Mouse (Mus musculus): ENCODE data around the gene D430041D05Rik. TPM values are rescaled to one million over a fixed set of nuclear protein-coding genes. Genes with fewer than 3 reads are reported as not detected.
A peak's percentile ranks its signal among the peaks of the same experiment; 100 is the strongest.

The D430041D05Rik gene
- total and polyA plus RNA-seq, 2 experiments from 2014 or later, result 7.9 to 47.6 TPM

DNA sequence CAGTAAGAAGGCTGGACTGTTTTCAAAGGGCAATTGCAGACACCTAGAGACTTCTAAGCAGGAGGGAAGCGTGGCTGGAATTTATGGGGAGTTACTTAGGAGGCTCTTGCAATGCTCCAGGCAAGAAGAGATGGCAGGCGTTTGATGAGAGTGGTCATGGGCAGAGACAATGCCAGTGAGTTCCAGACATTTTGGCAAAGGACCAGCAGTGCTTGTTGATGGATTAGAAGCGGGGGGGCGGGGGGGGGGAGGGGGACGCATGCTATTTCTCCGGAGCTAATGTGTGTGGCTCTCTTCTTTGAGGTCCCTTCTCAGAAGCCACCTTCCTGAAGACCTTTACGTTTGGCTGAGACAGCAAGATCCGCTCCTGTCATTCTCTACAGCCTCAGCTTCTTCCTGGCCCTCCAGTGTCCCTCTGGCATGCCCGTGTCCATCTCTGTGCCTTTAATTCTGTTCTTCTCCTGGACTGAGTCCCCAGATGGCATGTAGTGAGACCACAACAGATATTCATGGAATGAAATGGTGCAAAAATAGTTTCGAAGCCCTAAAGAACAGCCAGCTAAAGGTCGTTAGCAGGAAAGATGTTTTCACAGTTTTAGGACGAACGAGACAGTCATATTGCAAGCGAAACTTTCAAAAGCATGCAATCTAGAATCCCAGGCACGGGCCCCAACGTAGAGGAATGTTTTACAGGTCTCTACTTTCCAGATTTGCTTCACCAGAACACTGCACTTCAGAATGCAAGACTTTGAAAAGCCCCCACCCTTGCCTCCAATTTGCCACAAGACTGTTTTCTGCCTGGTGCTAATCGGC is 234.4 kb downstream of the D430041D05Rik start:
- no peak overlapping the region for H3K4me3 ChIP-seq (ENCODE audit: low read depth, low read length)
- WGBS, result 64% methylated on average over 16 of the region's 17 CpGs
- no peak for TF ChIP-seq CTCF (IDR thresholded peaks at IDR 0.05)
- ATAC-seq (ENCODE audit: low FRiP score) (no peak), DNase-seq (ENCODE audit: low spot score) (peak; percentile 69)
- no peak overlapping the region for H3K27ac ChIP-seq (ENCODE audit: low read depth, low read length)
- H3K9me3 ChIP-seq (ENCODE audit: low read length), result no peaks in the 10 kb centered on the region
- peaks cover 4% of the 10 kb centered on the region for H3K36me3 ChIP-seq (ENCODE audit: insufficient read depth, low read length)
- no peaks in the 10 kb centered on the region for H3K4me1 ChIP-seq (ENCODE audit: insufficient read depth, low read length)
- no peaks in the 10 kb centered on the region for H3K27me3 ChIP-seq (ENCODE audit: insufficient read depth, low read length)
- no peak overlapping the region for H3K4me2 ChIP-seq (ENCODE audit: low read depth, low read length, poor library complexity, severe bottlenecking)
- H3K9ac ChIP-seq (replicated peaks; ENCODE audit: low read length, poor library complexity, severe bottlenecking), result no peak overlapping the region

DNA sequence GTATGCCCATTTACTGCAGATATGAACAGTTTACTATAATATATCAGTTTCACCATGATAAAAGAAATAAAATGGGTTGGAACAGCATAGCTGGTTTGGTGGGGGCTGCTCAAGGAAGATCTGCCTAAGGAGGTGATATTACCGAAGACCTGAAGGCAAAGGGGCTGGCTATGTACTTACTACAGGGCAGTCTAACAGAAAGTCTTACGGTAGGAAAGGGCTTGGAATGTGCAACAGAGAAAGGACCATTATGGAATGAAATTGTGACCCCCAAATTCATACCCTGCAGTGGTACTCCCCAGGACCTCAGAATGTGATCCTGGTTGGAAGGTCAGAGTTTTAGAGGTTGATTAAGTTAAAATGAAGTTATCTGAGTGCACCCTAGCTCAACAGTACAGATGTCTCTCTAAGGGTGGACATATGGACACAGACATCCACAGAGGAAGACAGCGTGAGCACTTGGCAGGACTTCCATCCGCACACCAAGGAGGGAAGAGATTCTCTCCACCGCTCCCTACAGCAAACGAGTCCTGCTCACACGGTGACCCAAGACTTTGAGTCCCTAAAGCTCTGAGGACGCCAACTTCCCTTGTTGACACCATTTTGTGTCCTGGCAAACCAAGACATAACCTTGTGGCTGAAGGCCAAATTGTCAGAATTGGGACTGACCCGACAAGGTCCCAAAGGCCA is 235.2 kb downstream of the D430041D05Rik start:
- Histone ChIP-seq H3K9ac (replicated peaks; ENCODE audit: low read length, poor library complexity, severe bottlenecking) (no peak overlapping the region), H3K9me3 (ENCODE audit: low read length) (no peaks in the 10 kb centered on the region), H3K36me3 (ENCODE audit: insufficient read depth, low read length) (peaks cover 4% of the 10 kb centered on the region), H3K4me2 (ENCODE audit: low read depth, low read length, poor library complexity, severe bottlenecking) (no peak overlapping the region), H3K27ac (ENCODE audit: low read depth, low read length) (no peak overlapping the region), H3K4me3 (ENCODE audit: low read depth, low read length) (no peak overlapping the region), H3K27me3 (ENCODE audit: insufficient read depth, low read length) (no peaks in the 10 kb centered on the region), H3K4me1 (ENCODE audit: insufficient read depth, low read length) (no peaks in the 10 kb centered on the region)
- no peak for TF ChIP-seq CTCF (IDR thresholded peaks at IDR 0.05)
- no peak for ATAC-seq (ENCODE audit: low FRiP score)
- WGBS, result 82% methylated on average over 9 of the region's 9 CpGs
- DNase-seq (ENCODE audit: low spot score), result no peak

DNA sequence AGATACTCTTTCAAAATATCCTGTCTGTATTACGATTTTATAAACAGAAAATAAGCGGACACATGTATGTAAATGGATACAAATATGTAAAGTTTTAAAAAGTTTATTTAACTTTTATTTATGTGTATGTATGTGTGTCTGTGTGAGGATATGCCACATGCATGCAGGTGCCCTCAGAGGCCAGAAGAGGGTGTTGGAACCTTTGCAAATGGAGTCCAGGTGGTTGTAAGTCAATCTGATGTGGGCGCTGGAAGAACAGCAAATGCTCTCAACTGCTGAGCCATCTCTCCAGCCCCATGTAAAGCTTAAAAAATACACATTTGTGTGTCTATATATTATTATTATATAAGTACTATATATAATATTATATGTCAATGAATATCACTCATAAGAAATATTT is 237.4 kb downstream of the D430041D05Rik start:
- H3K27ac ChIP-seq (ENCODE audit: low read depth, low read length), result no peak overlapping the region
- no peaks in the 10 kb centered on the region for H3K27me3 ChIP-seq (ENCODE audit: insufficient read depth, low read length)
- no peaks in the 10 kb centered on the region for H3K4me1 ChIP-seq (ENCODE audit: insufficient read depth, low read length)
- peak; percentile 24 for TF ChIP-seq CTCF (IDR thresholded peaks at IDR 0.05)
- 94% methylated on average over 3 of the region's 3 CpGs for WGBS
- ATAC-seq (ENCODE audit: low FRiP score) (no peak), DNase-seq (ENCODE audit: low spot score) (no peak)
- no peak overlapping the region for H3K4me2 ChIP-seq (ENCODE audit: low read depth, low read length, poor library complexity, severe bottlenecking)
- no peak overlapping the region for H3K9ac ChIP-seq (replicated peaks; ENCODE audit: low read length, poor library complexity, severe bottlenecking)
- H3K36me3 ChIP-seq (ENCODE audit: insufficient read depth, low read length), result no peaks in the 10 kb centered on the region; the same call in 1 of the 2 replicates
- no peaks in the 10 kb centered on the region for H3K9me3 ChIP-seq (ENCODE audit: low read length)
- H3K4me3 ChIP-seq (ENCODE audit: low read depth, low read length), result no peak overlapping the region

DNA sequence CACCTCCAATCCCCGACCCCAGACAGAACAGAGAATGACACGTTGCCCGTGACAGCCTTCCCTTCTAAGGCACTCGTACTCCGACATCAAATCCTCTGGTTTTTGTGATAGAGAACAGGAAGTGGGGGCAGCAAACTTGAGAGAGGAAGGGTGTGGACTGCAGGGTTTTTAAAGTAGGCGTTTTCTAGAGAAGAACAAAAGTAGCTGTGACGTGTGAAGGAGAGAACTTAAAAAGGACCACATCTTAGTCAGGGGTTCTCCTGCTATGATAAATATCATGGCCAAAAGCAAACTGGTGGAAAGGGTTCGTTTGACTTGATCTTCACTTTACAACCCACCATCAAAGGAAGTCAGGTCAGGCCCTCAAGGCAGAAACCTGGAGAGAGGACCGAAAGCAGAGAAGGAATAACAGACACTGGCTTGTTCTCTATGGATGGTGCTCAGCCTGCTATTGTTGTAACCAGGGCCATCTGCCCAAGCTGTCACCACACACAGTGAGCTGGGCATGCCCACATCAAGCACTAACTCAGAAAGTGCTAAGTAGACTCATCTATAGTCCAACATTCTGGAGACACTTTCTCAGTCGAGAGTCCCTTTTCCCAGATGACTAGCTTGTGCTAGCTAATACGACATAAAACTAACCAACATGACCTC is 238.0 kb downstream of the D430041D05Rik start:
- TF ChIP-seq CTCF (IDR thresholded peaks at IDR 0.05), result no peak
- DNase-seq (ENCODE audit: low spot score) (no peak), ATAC-seq (ENCODE audit: low FRiP score) (no peak)
- 73% methylated on average over 11 of the region's 11 CpGs for WGBS
- Histone ChIP-seq H3K4me3 (ENCODE audit: low read depth, low read length) (no peak overlapping the region), H3K9me3 (ENCODE audit: low read length) (no peaks in the 10 kb centered on the region), H3K9ac (replicated peaks; ENCODE audit: low read length, poor library complexity, severe bottlenecking) (no peak overlapping the region), H3K36me3 (ENCODE audit: insufficient read depth, low read length) (no peaks in the 10 kb centered on the region; the same call in 1 of the 2 replicates), H3K4me2 (ENCODE audit: low read depth, low read length, poor library complexity, severe bottlenecking) (no peak overlapping the region), H3K4me1 (ENCODE audit: insufficient read depth, low read length) (no peaks in the 10 kb centered on the region), H3K27ac (ENCODE audit: low read depth, low read length) (no peak overlapping the region), H3K27me3 (ENCODE audit: insufficient read depth, low read length) (no peaks in the 10 kb centered on the region)

DNA sequence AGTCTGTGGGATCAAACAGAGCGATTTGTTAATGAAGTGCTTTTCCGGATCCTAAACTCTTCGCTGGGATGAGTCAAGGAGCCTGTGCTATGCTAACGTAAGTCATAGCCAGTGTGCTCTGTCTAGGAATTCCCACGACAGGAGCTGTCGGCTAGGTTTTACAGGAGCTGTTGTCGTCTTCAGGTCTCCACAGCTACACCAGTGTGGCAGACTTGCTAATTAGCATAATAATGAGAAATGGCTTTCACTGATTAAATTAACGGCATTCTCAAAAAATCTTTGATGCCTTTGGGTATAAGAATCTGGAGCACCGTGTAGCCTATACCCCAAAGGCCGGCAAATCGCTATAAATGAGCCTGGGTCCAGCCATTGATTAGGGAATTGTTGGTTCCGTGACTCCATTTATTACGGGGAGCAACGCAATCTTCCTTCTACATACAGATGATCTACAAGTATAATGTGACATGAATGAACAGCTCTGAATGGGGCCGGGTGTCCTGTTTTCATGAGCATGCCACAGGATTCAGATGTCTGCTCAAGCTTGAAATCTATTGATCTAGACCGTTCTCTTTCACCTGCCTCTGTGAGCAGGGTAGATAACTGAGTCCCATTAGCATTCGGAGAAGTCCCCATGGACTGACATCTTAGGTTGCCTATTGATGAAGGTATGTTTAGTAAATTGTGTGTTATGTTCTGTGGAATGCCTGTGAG is 242.5 kb downstream of the D430041D05Rik start:
- no peak overlapping the region for H3K4me3 ChIP-seq (ENCODE audit: low read depth, low read length)
- no peaks in the 10 kb centered on the region for H3K9me3 ChIP-seq (ENCODE audit: low read length)
- ATAC-seq (ENCODE audit: low FRiP score), result peak; percentile 71
- peak; percentile 45 for DNase-seq (ENCODE audit: low spot score)
- no peaks in the 10 kb centered on the region for H3K4me1 ChIP-seq (ENCODE audit: insufficient read depth, low read length)
- TF ChIP-seq CTCF (IDR thresholded peaks at IDR 0.05), result no peak
- 0 out of 2 replicates have a peak, but pooled peaks cover 4% of the 10 kb centered on the region for H3K36me3 ChIP-seq (ENCODE audit: insufficient read depth, low read length)
- no peak overlapping the region for H3K27ac ChIP-seq (ENCODE audit: low read depth, low read length)
- WGBS, result 37% methylated on average over 17 of the region's 17 CpGs
- H3K9ac ChIP-seq (replicated peaks; ENCODE audit: low read length, poor library complexity, severe bottlenecking), result no peak overlapping the region
- H3K4me2 ChIP-seq (ENCODE audit: low read depth, low read length, poor library complexity, severe bottlenecking), result no peak overlapping the region
- H3K27me3 ChIP-seq (ENCODE audit: insufficient read depth, low read length), result no peaks in the 10 kb centered on the region

Data from midbrain, postnatal 0 days (tissue).